Mouse (Mus musculus): ENCODE data around the gene C4b.
"Not testable (repeated sequence)": the region's sequence is repeated elsewhere in the genome, so short reads cannot be mapped to it uniquely, and the experiment has no call there.

DNA sequence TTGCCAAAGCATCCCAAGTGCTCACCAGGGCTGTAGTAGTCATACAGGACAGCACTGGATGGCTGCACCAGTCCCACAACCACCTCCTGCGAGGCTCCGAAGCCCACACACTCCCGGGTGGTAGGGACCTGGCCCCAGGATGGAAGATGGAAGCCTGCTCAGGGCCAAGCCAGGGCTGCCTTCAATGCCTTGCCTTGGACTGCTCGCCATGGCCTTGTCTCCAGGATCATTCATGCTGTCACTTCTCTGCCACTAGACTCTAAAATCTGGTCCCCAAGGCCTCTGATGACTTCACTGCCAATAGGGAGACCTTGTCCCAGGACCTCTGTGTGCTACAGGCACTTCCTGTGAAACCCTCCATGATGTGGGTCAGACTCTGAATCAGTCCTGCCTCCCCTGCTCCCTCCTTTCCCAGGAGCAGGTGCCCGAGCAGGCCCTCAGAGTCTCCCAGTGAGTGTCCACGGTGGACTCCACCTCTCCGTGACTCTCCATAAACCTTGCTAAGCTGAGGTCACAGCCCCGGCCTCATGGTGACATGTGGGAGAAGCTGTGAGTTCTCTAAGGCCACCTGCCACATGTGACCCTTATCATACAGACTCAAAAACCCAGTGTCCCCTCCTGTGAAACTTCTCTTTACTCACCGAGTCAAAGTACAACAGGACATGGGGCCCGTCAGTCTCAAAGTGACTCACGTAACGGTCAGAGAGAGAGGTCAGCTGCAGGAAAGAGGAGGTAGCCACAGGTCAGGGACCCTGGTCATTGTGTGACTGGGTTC is 13.7 kb downstream of the C4b start:
- not testable (repeated sequence) for TF ChIP-seq POLR2A (IDR thresholded peaks at IDR 0.05; ENCODE audit: borderline replicate concordance, insufficient read depth, low read length); CTCF (IDR thresholded peaks at IDR 0.05; ENCODE audit: borderline replicate concordance, insufficient read depth, low read depth, low read length)

All from cerebellum, adult 2 months (tissue).